20 mouse cellular contexts compared by ENCODE assay signal in genomic region chr19:32326156-32326555, GRCm38 (mm10).
A peak's percentile ranks its signal among the peaks of the same experiment; 100 is the strongest.
DNase-seq lines count a peak whose midpoint lies in the region; ATAC-seq and TF ChIP-seq lines count a peak whose summit lies in the region.
"Had no signal": no experiment of that assay in that cellular context is flagged by ENCODE, and none has a peak within 500 bp of the region (broad histone marks: within the 10 kb centered on the region; RNA-seq: fewer than 3 reads in every experiment).

No protein-coding gene starts in this region.

- no peaks in the 10 kb centered on the region for H3K9me3 ChIP-seq in embryonic facial prominence, embryonic 14.5 days (ENCODE audit: control insufficient read depth, low read length)
- no peaks in the 10 kb centered on the region for H3K9me3 ChIP-seq in embryonic facial prominence, embryonic 10.5 days
- no peaks in the 10 kb centered on the region for H3K9me3 ChIP-seq in heart, embryonic 12.5 days (replicated peaks)
- no peaks in the 10 kb centered on the region for H3K9me3 ChIP-seq in liver, postnatal 0 days (ENCODE audit: low read length)
- H3K9me3 ChIP-seq in heart, postnatal 0 days (replicated peaks; ENCODE audit: control insufficient read depth, low read length) = no peaks in the 10 kb centered on the region
- no peaks in the 10 kb centered on the region for H3K9me3 ChIP-seq in forebrain, embryonic 10.5 days
- H3K9me3 ChIP-seq: forebrain, embryonic 13.5 days; hindbrain, embryonic 12.5 days; limb, embryonic 13.5 days; midbrain, embryonic 12.5 days; neural tube, embryonic 12.5 days had no signal

- H3K4me2 ChIP-seq in embryonic facial prominence, embryonic 14.5 days (ENCODE audit: low read depth, low read length) = no peak overlapping the region
- H3K4me2 ChIP-seq in heart, embryonic 12.5 days = no peak overlapping the region
- no peak overlapping the region for H3K4me2 ChIP-seq in liver, postnatal 0 days (ENCODE audit: low read depth, low read length)
- H3K4me2 ChIP-seq in heart, postnatal 0 days (ENCODE audit: low read depth, low read length) = no peak overlapping the region
- H3K4me2 ChIP-seq: forebrain, embryonic 13.5 days; hindbrain, embryonic 12.5 days; limb, embryonic 13.5 days; midbrain, embryonic 12.5 days; neural tube, embryonic 12.5 days had no signal

- ATAC-seq in embryonic facial prominence, embryonic 14.5 days (ENCODE audit: low read depth) = peak; percentile 19; the same call in 1 of the 2 replicates
- no peak for ATAC-seq in heart, embryonic 12.5 days (ENCODE audit: insufficient number of reproducible peaks, low FRiP score)
- no peak for ATAC-seq in liver, postnatal 0 days
- no peak for ATAC-seq in heart, postnatal 0 days (ENCODE audit: insufficient read depth, low read depth)
- ATAC-seq: forebrain, embryonic 13.5 days had no signal

- H3K79me2 ChIP-seq in liver, adult 2 months (ENCODE audit: control insufficient read depth, insufficient read depth, low read length) = peaks cover 7% of the 10 kb centered on the region; the same call in 1 of the 2 replicates

- 0 out of 2 replicates have a peak overlapping the region, but pooled peaks have one; percentile 44 for H3K27ac ChIP-seq in embryonic facial prominence, embryonic 14.5 days (replicated peaks; ENCODE audit: low read depth, low read length)
- H3K27ac ChIP-seq in embryonic facial prominence, embryonic 10.5 days (replicated peaks) = no peak overlapping the region
- H3K27ac ChIP-seq in heart, embryonic 12.5 days (ENCODE audit: poor library complexity, severe bottlenecking) = 0 out of 2 replicates have a peak overlapping the region, but pooled peaks have one; percentile 9
- no peak overlapping the region for H3K27ac ChIP-seq in liver, adult 2 months (replicated peaks; ENCODE audit: insufficient read depth, low read depth, low read length)
- H3K27ac ChIP-seq in liver, postnatal 0 days (ENCODE audit: low read depth) = no peak overlapping the region
- peak overlapping the region; percentile 58; the same call in 1 of the 2 replicates for H3K27ac ChIP-seq in heart, postnatal 0 days (ENCODE audit: low read depth)
- H3K27ac ChIP-seq in forebrain, embryonic 10.5 days = no peak overlapping the region
- H3K27ac ChIP-seq: forebrain, embryonic 13.5 days; hindbrain, embryonic 12.5 days; limb, embryonic 13.5 days; liver, embryonic 14.5 days; midbrain, embryonic 12.5 days; neural tube, embryonic 12.5 days had no signal

- peaks cover 35% of the 10 kb centered on the region for H3K4me1 ChIP-seq in embryonic facial prominence, embryonic 14.5 days (ENCODE audit: control insufficient read depth, insufficient read depth, low read length)
- peaks cover 66% of the 10 kb centered on the region for H3K4me1 ChIP-seq in embryonic facial prominence, embryonic 10.5 days
- peaks cover 67% of the 10 kb centered on the region for H3K4me1 ChIP-seq in heart, embryonic 12.5 days (replicated peaks)
- H3K4me1 ChIP-seq in liver, adult 2 months (ENCODE audit: control insufficient read depth, insufficient read depth, low read length) = peaks cover 21% of the 10 kb centered on the region
- peaks cover 33% of the 10 kb centered on the region for H3K4me1 ChIP-seq in liver, postnatal 0 days (ENCODE audit: insufficient read depth)
- peaks cover 59% of the 10 kb centered on the region for H3K4me1 ChIP-seq in heart, postnatal 0 days (ENCODE audit: control insufficient read depth, insufficient read depth)
- H3K4me1 ChIP-seq in forebrain, embryonic 10.5 days = peaks cover 37% of the 10 kb centered on the region

- no peaks in the 10 kb centered on the region for H3K36me3 ChIP-seq in embryonic facial prominence, embryonic 14.5 days (ENCODE audit: control insufficient read depth, insufficient read depth, low read length)
- no peaks in the 10 kb centered on the region for H3K36me3 ChIP-seq in embryonic facial prominence, embryonic 10.5 days (replicated peaks)
- H3K36me3 ChIP-seq in heart, embryonic 12.5 days = no peaks in the 10 kb centered on the region
- H3K36me3 ChIP-seq in liver, adult 2 months (ENCODE audit: control insufficient read depth, insufficient read depth, low read length) = no peaks in the 10 kb centered on the region
- no peaks in the 10 kb centered on the region for H3K36me3 ChIP-seq in liver, postnatal 0 days (replicated peaks; ENCODE audit: insufficient read depth, low read length)
- no peaks in the 10 kb centered on the region for H3K36me3 ChIP-seq in heart, postnatal 0 days (replicated peaks; ENCODE audit: control insufficient read depth, insufficient read depth, low read length)
- H3K36me3 ChIP-seq in forebrain, embryonic 10.5 days (replicated peaks) = no peaks in the 10 kb centered on the region
- H3K36me3 ChIP-seq: hindbrain, embryonic 12.5 days; limb, embryonic 13.5 days; midbrain, embryonic 12.5 days; neural tube, embryonic 12.5 days had no signal

- H3K4me3 ChIP-seq in embryonic facial prominence, embryonic 14.5 days (ENCODE audit: low read depth, low read length) = no peak overlapping the region
- H3K4me3 ChIP-seq in embryonic facial prominence, embryonic 10.5 days = no peak overlapping the region
- H3K4me3 ChIP-seq in heart, embryonic 12.5 days = no peak overlapping the region
- H3K4me3 ChIP-seq in liver, adult 2 months (ENCODE audit: insufficient read depth, low read depth, low read length) = no peak overlapping the region
- no peak overlapping the region for H3K4me3 ChIP-seq in liver, postnatal 0 days (ENCODE audit: low read depth, low read length)
- no peak overlapping the region for H3K4me3 ChIP-seq in heart, postnatal 0 days (ENCODE audit: low read depth, low read length)
- H3K4me3 ChIP-seq in forebrain, embryonic 10.5 days = no peak overlapping the region
- H3K4me3 ChIP-seq: forebrain, embryonic 13.5 days; hindbrain, embryonic 12.5 days; limb, embryonic 13.5 days; midbrain, embryonic 12.5 days; neural tube, embryonic 12.5 days had no signal

- no peak for TF ChIP-seq EP300 in liver, postnatal 0 days (IDR thresholded peaks at IDR 0.05; ENCODE audit: low read depth)
- TF ChIP-seq EP300 in heart, postnatal 0 days (IDR thresholded peaks at IDR 0.05; ENCODE audit: low read depth) = no peak

- TF ChIP-seq POLR2A in liver, adult 2 months (IDR thresholded peaks at IDR 0.05; ENCODE audit: extremely low read depth, insufficient read depth, low read length) = no peak

- TF ChIP-seq CTCF in liver, adult 2 months (IDR thresholded peaks at IDR 0.05; ENCODE audit: low read depth, low read length) = no peak
- no peak for TF ChIP-seq CTCF in liver, postnatal 0 days (IDR thresholded peaks at IDR 0.05; ENCODE audit: low read depth)
- TF ChIP-seq CTCF in heart, postnatal 0 days (IDR thresholded peaks at IDR 0.05; ENCODE audit: low read depth) = no peak

- H3K27me3 ChIP-seq in embryonic facial prominence, embryonic 14.5 days (replicated peaks; ENCODE audit: control insufficient read depth, insufficient read depth, low read length) = no peaks in the 10 kb centered on the region
- H3K27me3 ChIP-seq in embryonic facial prominence, embryonic 10.5 days (replicated peaks; ENCODE audit: low read depth, poor library complexity, severe bottlenecking) = no peaks in the 10 kb centered on the region
- H3K27me3 ChIP-seq in heart, embryonic 12.5 days (replicated peaks) = no peaks in the 10 kb centered on the region
- no peaks in the 10 kb centered on the region for H3K27me3 ChIP-seq in liver, adult 2 months (ENCODE audit: control insufficient read depth, insufficient read depth, low read length)
- no peaks in the 10 kb centered on the region for H3K27me3 ChIP-seq in liver, postnatal 0 days (ENCODE audit: insufficient read depth, low read length)
- H3K27me3 ChIP-seq in heart, postnatal 0 days (ENCODE audit: control insufficient read depth, insufficient read depth, low read length) = no peaks in the 10 kb centered on the region
- peaks cover 33% of the 10 kb centered on the region for H3K27me3 ChIP-seq in forebrain, embryonic 10.5 days (ENCODE audit: poor library complexity, severe bottlenecking)
- H3K27me3 ChIP-seq: CH12.LX; hindbrain, embryonic 12.5 days; midbrain, embryonic 12.5 days; neural tube, embryonic 12.5 days had no signal

- no peak overlapping the region for H3K9ac ChIP-seq in embryonic facial prominence, embryonic 14.5 days (ENCODE audit: low read depth, low read length)
- no peak overlapping the region for H3K9ac ChIP-seq in heart, embryonic 12.5 days
- no peak overlapping the region for H3K9ac ChIP-seq in liver, adult 2 months (ENCODE audit: low read depth, low read length)
- no peak overlapping the region for H3K9ac ChIP-seq in liver, postnatal 0 days (replicated peaks)
- H3K9ac ChIP-seq in heart, postnatal 0 days (replicated peaks; ENCODE audit: low read depth, low read length) = no peak overlapping the region
- H3K9ac ChIP-seq: forebrain, embryonic 13.5 days; hindbrain, embryonic 12.5 days; limb, embryonic 13.5 days; liver, embryonic 14.5 days; midbrain, embryonic 12.5 days; neural tube, embryonic 12.5 days had no signal

- 63% methylated on average over 3 of the region's 3 CpGs for WGBS in embryonic facial prominence, embryonic 14.5 days
- WGBS in embryonic facial prominence, embryonic 10.5 days = 77% methylated on average over 3 of the region's 3 CpGs
- 63% methylated on average over 3 of the region's 3 CpGs for WGBS in heart, embryonic 12.5 days
- 86% methylated on average over 3 of the region's 3 CpGs for WGBS in liver, adult 2 months
- WGBS in liver, postnatal 0 days (ENCODE audit: insufficient replicate concordance) = 70% methylated on average over 3 of the region's 3 CpGs
- 52% methylated on average over 3 of the region's 3 CpGs for WGBS in heart, postnatal 0 days
- 83% methylated on average over 3 of the region's 3 CpGs for WGBS in forebrain, embryonic 10.5 days

- no peak for DNase-seq in embryonic facial prominence, embryonic 14.5 days (ENCODE audit: low spot score)
- DNase-seq in embryonic facial prominence, embryonic 10.5 days (ENCODE audit: low spot score) = no peak
- no peak for DNase-seq in heart, adult 8-10 months (ENCODE audit: low spot score)
- peak; percentile 54 for DNase-seq in liver, adult 2 months (ENCODE audit: extremely low read depth, low read depth, low spot score)
- DNase-seq in liver, postnatal 0 days = no peak
- DNase-seq in heart, postnatal 0 days (ENCODE audit: low spot score) = no peak
- DNase-seq in forebrain, embryonic 10.5 days (ENCODE audit: extremely low spot score, low spot score) = no peak
- DNase-seq: cerebellum, adult 8-10 months; kidney, adult 9 months; layer of hippocampus, postnatal 36 days; right cerebral cortex, postnatal 4 days; thymus, adult 2 months had no signal

Comparison
In these comparisons a context has a peak if more than half of its experiments do, and no peak if none do; other contexts are left out.
1. H3K27ac ChIP-seq: peak in embryonic facial prominence, embryonic 14.5 days (single experiment), heart, embryonic 12.5 days (single experiment) and heart, postnatal 0 days (single experiment); none in embryonic facial prominence, embryonic 10.5 days (single experiment), liver, adult 2 months (single experiment), liver, postnatal 0 days (single experiment) and forebrain, embryonic 10.5 days (single experiment).